Mouse (Mus musculus): Measurements from ENCODE around the gene Pdgfc.

- TF ChIP-seq POLR2A (IDR thresholded peaks at IDR 0.05; ENCODE audit: borderline replicate concordance, low read depth, low read length) (no peak), CTCF (IDR thresholded peaks at IDR 0.05; ENCODE audit: low read depth, low read length) (no peak)
Observed at GRCm38 (mm10) chr3:81030311-81030710, 5.9 kb upstream of the Pdgfc start.
